In the genomic region with DNA sequence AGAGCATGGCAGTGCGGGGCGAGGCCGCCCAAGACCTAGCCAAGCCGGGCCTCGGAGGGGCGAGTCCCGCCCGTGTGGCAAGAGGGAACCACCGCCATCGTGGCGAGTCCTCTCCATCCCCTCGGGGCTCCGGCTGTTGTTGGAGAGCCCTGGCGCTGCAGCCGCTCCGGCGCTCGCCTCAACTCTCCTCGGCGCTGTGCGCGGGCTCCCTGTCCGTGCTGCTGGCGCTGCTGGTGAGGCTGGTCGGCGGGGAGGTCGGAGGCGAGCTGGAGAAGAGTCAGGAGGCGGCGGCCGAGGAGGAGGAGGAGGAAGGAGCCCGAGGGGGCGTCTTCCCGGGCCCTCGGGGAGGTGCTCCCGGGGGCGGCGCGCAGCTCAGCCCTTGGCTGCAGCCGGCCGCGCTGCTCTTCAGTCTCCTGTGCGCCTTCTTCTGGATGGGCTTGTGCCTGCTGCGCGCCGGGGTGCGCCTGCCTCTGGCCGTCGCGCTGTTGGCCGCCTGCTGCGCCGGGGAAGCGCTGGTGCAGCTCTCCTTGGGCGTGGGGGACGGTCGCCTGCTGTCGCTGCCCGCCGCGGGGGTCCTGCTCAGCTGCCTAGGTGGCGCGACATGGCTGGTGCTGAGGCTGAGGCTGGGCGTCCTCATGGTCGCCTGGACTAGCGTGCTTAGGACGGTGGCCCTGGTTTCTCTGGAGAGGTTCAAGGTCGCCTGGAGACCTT, we compare ENCODE assay signal across 8 mouse cellular contexts. TPM values are rescaled to one million over a fixed set of nuclear protein-coding genes. Genes with fewer than 3 reads are reported as not detected.
DNase-seq lines count a peak whose midpoint lies in the region; ATAC-seq and TF ChIP-seq lines count a peak whose summit lies in the region.

No protein-coding gene starts in this region.

- no peak for DNase-seq in Patski (ENCODE audit: low read depth, low spot score)
- DNase-seq in cerebellum, adult 8-10 months, result peak; percentile 57
- DNase-seq in forelimb bud, embryonic 11.5 days (ENCODE audit: low read depth, low spot score), result peak; percentile 53
- peak; percentile 73 for DNase-seq in heart, postnatal 25 days (ENCODE audit: low spot score)
- DNase-seq in layer of hippocampus, adult 18-20 months (ENCODE audit: low spot score in 2 of 2), result peak; percentile 18 to 23
- DNase-seq in lung, adult 18-20 months, result peak; percentile 77 to 81
- DNase-seq in retina, embryonic 14.5 days (ENCODE audit: low spot score), result peak; percentile 72
- DNase-seq in urinary bladder, postnatal 36 days (ENCODE audit: low spot score in 2 of 2), result peak; percentile 56 to 73

- TF ChIP-seq CTCF in Patski (IDR thresholded peaks at IDR 0.05), result no peak

- POLR2A ChIA-PET in Patski (lab: Charles Lee), result no interaction called here

- CTCF ChIA-PET in Patski (lab: Charles Lee), result no interaction called here

- intact Hi-C loops in heart, postnatal 25 days (cut with DNase I), result loop anchor here (1.0 to 5.0 kb wide), 3 partner anchors 59 to 327 kb away; no protein-coding TSS in a partner anchor

- ATAC-seq in Patski, result peak; percentile 57

- H3K27me3 ChIP-seq in Patski, result peaks cover 41% of the 10 kb centered on the region

- in situ Hi-C loops in Patski (cut with MboI; ENCODE audit: low pct_unique_long_range_greater_than_20kb), result loop anchor here (10.0 kb wide), 1 partner anchor 325 kb away; no protein-coding TSS in a partner anchor

RNA-seq across cellular contexts. Expression of a gene that starts 0.7 kb away (rescaled TPM):
- 0.32 TPM for polyA plus RNA-seq in Patski (2021)
- 10 to 100 TPM; 54.3 to 54.9 TPM for total RNA-seq in heart, postnatal 25 days (2021)
- 1 to 10 TPM; 2.1 to 2.6 TPM for total RNA-seq in layer of hippocampus, adult 18-20 months (2021)

Comparison
In these comparisons a context has a peak if more than half of its experiments do, and no peak if none do; other contexts are left out.
1. RNA of a gene that starts 0.7 kb away (total RNA-seq): 54.3 to 54.9 TPM in heart, postnatal 25 days; 2.1 to 2.6 TPM in layer of hippocampus, adult 18-20 months; every median in the first group is over 10 times any median in the second.